Mouse (Mus musculus): Measurements from ENCODE around the gene Cdk7. TPM values are rescaled to one million over a fixed set of nuclear protein-coding genes. Genes with fewer than 3 reads are reported as not detected.
A peak's percentile ranks its signal among the peaks of the same experiment; 100 is the strongest.
"Not testable (repeated sequence)": the region's sequence is repeated elsewhere in the genome, so short reads cannot be mapped to it uniquely, and the experiment has no call there.

The Cdk7 gene
- polyA plus RNA-seq, 1 experiment from 2014 or later = 107 TPM

DNA sequence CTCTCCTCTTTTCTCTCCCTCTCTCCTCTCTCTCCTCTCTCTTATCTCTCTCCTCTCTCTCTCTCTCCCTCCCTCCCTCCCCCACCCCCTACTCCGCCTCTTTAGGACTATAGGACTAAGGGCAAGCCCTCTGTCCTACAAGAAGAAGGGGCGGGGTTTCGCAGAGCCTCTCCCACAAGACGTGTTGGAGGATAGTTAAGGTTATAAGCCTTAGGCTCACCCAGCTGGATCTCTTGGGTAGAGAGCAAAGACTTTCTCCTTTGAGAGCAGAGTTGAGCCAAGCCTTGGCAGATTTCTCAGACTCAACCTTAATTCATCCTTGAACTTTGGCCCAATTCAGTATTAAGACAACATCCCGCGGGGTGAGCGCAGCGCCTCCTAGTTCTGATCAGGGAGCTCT, 17.9 kb upstream of the Cdk7 start:
- ATAC-seq (replicated peaks; ENCODE audit: low FRiP score) = no peak
- 59% methylated on average over 8 of the region's 8 CpGs for WGBS
- no peak overlapping the region for H3K4me2 ChIP-seq
- no peak overlapping the region for H3K4me3 ChIP-seq (replicated peaks)
- no peak overlapping the region for H3K27ac ChIP-seq
- H3K9ac ChIP-seq = no peak overlapping the region
- no peaks in the 10 kb centered on the region for H3K27me3 ChIP-seq
- H3K9me3 ChIP-seq (replicated peaks) = no peaks in the 10 kb centered on the region
- H3K36me3 ChIP-seq = no peaks in the 10 kb centered on the region
- H3K4me1 ChIP-seq = peaks cover 7% of the 10 kb centered on the region

DNA sequence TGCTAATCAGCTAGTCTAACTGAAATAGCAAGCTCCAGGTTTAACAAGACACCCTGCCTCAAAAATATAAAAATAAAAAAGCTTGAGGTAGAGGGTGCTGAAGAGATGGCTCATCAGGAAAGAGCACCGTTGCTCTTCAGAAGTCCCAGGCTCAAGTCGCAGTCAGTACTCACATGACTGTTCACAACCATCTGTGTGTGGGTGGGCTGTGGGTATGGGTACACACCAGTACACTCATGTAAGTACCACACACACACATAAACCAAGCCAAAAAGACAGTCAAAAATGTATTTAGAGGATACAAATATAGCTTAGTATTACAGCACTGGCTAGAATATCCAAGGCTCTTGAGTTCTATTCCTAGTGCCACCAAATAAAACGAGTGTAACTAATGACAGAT, 15.4 kb upstream of the Cdk7 start:
- no peak for ATAC-seq (replicated peaks; ENCODE audit: low FRiP score)
- H3K27me3 ChIP-seq = no peaks in the 10 kb centered on the region
- H3K9me3 ChIP-seq (replicated peaks) = no peaks in the 10 kb centered on the region
- no peak overlapping the region for H3K9ac ChIP-seq
- H3K36me3 ChIP-seq = no peaks in the 10 kb centered on the region
- H3K4me2 ChIP-seq = no peak overlapping the region
- no peak overlapping the region for H3K4me3 ChIP-seq (replicated peaks)
- WGBS = 87% methylated on average over 3 of the region's 3 CpGs
- peaks cover 16% of the 10 kb centered on the region for H3K4me1 ChIP-seq
- no peak overlapping the region for H3K27ac ChIP-seq

DNA sequence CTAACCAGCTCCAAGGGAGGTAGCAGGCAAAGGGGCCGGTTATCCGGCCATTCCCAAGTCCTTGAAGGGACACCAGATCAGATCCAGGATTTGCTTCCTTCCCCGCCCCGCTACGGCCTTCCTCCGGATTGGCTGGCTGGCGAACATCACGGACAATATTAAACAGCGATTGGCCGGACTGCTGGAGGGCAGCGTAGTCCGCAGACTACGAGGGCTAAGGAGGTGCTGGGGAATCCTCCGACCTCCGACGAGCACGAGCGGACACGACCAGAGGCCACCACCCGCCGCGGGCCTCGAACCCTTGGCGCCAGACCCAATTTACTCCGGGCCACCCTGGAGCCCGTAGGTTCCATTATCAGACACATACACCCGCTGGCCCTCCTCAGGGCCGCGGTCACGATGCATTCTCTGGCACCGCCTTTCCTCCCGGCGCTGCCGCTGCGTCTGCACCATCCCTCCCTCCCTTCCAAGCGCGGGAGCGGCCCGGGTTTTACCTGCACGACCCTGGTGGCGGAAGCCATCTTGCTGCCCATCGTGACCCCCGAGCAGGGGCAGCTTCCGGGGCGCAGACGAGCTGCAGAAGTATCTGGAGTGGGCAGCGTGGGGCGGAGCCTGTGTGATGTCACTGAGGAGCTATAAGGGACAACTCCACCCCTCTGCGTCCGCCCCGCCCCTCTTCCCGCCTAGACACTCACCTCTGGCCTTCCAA, 13.5 kb upstream of the Cdk7 start, which contains the start of gene Mrps36:
Mrps36 (minus strand) TSS at position 624 of the 709 bp plus-strand sequence.
- peak within 1 kb of the TSS; percentile 99 for H3K27ac ChIP-seq
- WGBS = 1% methylated on average over 52 of the region's 52 CpGs
- H3K9ac ChIP-seq = peak within 1 kb of the TSS; percentile 80
- peak within 1 kb of the TSS; percentile 79 for H3K4me3 ChIP-seq (replicated peaks)
- H3K9me3 ChIP-seq (replicated peaks) = no peaks in the 10 kb centered on the region
- peak within 1 kb of the TSS; percentile 69 for H3K4me2 ChIP-seq
- H3K27me3 ChIP-seq = no peaks in the 10 kb centered on the region
- ATAC-seq (replicated peaks; ENCODE audit: low FRiP score) = peak; percentile 97
- peaks cover 16% of the 10 kb centered on the region for H3K4me1 ChIP-seq
- peaks cover 7% of the 10 kb centered on the region; the same call in 1 of the 2 replicates for H3K36me3 ChIP-seq

DNA sequence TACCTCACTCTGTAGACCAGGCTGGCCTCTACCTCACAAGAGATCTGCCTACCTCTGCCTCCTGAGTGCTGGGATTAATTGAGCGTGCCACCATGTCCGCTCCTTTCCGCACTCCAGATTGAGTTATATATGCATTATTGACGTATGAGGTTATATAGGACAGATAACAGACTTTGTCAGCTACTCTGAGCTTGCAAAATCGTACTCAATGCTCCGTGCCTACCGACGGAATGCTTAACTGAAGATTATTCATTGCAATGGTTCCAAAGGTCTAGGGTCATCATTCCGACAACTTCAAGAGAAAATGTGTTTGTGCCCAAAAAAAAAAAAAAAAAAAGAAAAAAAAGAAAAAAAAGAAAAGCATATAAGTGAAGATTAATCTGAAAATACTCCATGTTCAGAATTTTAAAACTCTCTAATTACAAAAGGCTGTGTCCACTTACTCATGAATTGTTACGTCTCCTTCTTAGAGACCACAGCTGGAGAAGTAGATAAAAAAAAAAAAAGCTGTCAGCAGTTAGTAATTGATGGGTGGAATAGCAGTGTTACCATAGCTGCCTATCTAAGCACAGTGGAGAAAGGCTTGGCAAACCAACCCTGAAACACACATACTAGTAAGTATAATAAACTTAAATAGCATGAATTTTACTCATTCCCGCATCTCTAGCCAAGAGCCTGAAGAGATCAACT, 12.8 kb upstream of the Cdk7 start:
- H3K4me2 ChIP-seq = peak overlapping the region; percentile 69
- H3K9ac ChIP-seq = peak overlapping the region; percentile 80
- H3K4me1 ChIP-seq = peaks cover 16% of the 10 kb centered on the region
- peaks cover 11% of the 10 kb centered on the region; the same call in 1 of the 2 replicates for H3K36me3 ChIP-seq
- H3K27ac ChIP-seq = peak overlapping the region; percentile 99
- H3K9me3 ChIP-seq (replicated peaks) = no peaks in the 10 kb centered on the region
- H3K4me3 ChIP-seq (replicated peaks) = peak overlapping the region; percentile 79
- no peaks in the 10 kb centered on the region for H3K27me3 ChIP-seq
- WGBS = 57% methylated on average over 11 of the region's 11 CpGs
- peak; percentile 50 for ATAC-seq (replicated peaks; ENCODE audit: low FRiP score)

DNA sequence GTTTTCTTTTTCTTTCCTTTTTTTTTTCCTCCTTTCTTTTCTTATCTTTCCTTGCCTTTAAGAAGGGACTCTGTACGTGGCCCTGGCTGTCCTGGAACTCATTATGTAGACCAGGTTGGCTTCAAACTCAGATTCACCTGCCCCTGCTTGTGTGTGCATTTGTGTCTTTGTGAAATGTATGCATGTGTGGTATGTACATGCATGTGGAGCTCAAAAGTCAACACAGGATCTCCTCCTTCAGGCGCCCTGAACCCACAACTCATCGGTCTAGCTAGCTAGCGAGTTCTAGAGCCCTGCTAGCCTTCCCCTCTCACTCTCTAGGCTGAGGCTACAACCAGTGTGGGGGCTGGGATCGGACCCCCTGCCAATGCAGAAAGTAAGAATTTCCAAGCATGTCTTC, 12.1 kb upstream of the Cdk7 start:
- Histone ChIP-seq H3K9me3 (replicated peaks) (no peaks in the 10 kb centered on the region), H3K4me2 (peak overlapping the region; percentile 69; the same call in 1 of the 2 replicates), H3K9ac (no peak overlapping the region), H3K4me3 (replicated peaks) (peak overlapping the region; percentile 79; the same call in 1 of the 2 replicates), H3K27ac (no peak overlapping the region), H3K4me1 (peaks cover 16% of the 10 kb centered on the region), H3K36me3 (peaks cover 16% of the 10 kb centered on the region), H3K27me3 (no peaks in the 10 kb centered on the region)
- ATAC-seq (replicated peaks; ENCODE audit: low FRiP score) = no peak
- 89% methylated on average over 5 of the region's 5 CpGs for WGBS

DNA sequence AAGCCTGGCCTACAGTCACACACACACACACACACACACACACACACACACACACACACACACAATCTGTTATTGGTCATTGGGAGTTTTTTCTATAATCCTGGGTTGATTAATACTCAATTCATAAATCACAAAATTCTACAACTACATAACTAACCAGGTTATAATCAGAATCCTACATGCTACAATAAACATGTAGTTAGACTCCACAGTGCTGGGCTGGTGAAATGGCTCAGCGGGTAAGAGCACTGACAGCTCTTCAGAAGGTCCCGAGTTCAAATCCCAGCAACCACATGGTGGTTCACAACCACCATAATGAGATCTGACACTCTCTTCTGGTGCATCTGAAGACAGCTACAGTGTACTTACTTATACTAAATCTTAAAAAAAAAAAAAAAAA, 2.0 kb upstream of the Cdk7 start:
- WGBS = 96% methylated on average over 2 of the region's 2 CpGs
- Histone ChIP-seq H3K9ac (no peak overlapping the region), H3K4me1 (peaks cover 14% of the 10 kb centered on the region), H3K9me3 (replicated peaks) (no peaks in the 10 kb centered on the region), H3K4me2 (no peak overlapping the region), H3K36me3 (peaks cover 38% of the 10 kb centered on the region), H3K27me3 (no peaks in the 10 kb centered on the region), H3K27ac (no peak overlapping the region), H3K4me3 (replicated peaks) (no peak overlapping the region)
- no peak for ATAC-seq (replicated peaks; ENCODE audit: low FRiP score)

DNA sequence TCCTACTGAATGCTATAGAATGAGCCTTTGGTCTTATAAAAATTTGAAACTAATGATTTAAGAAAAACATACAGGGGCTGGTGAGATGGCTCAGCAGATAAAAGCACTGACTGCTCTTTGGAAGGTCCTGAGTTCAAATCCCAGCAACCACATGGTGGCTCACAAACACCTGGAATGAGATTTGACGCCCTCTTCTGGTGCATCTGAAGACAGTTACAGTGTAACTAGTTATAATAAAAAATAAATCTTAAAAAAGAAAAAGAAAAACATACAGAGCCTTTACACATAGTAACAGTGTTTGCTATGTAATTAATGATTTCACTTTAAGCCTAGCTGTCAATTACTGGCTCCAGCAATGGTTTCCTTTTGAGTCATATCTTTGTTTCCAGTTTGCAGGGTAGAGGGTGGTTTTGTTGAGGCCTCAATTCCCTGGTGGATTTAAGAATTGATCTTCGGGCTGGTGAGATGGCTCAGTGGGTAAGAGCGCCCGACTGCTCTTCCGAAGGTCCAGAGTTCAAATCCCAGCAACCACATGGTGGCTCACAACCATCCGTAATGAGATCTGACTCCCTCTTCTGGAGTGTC, 815 bp upstream of the Cdk7 start:
- Histone ChIP-seq H3K36me3 (peaks cover 42% of the 10 kb centered on the region), H3K4me3 (replicated peaks) (peak overlapping the region; percentile 73), H3K4me2 (peak overlapping the region; percentile 59), H3K27ac (peak overlapping the region; percentile 96), H3K4me1 (peaks cover 14% of the 10 kb centered on the region)
- H3K9me3 ChIP-seq (replicated peaks); ATAC-seq (replicated peaks; ENCODE audit: low FRiP score); H3K9ac ChIP-seq; H3K27me3 ChIP-seq: not testable (repeated sequence)
- 93% methylated on average over 6 of the region's 6 CpGs for WGBS

DNA sequence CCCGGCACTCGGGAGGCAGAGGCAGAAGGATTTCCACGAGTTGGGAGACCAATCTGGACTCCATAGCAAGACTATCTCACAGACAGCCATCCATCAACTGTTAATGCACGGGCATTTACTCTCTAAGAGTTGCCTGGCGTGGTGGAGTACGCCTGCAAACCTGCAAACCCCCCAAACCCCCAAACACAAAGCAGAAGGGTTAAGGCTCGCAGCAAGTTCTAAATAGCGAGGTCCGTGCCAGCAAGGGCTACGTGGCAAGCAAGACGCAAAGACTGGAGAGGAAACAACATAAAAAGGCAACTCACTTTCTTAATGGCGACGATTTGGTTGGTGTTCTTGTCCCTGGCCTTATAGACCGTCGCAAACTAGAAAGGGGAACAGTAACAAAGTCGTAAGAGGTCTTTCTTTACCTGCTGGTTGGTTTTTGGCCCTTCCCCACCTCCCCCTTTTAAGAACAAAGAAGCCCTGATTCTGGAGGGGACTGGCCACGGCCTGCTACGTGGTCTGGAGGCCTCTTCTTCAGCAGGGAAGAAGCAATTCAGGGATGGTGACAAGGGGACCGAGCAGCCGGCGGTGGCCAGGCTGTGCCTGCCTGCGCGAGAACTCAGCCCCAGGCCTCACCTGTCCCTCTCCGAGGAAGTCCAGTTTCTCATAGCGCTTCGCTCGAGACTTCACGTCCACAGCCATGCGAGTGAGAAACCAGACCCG, 432 bp downstream of the Cdk7 start:
- Histone ChIP-seq H3K27ac (peak overlapping the region; percentile 96), H3K27me3 (no peaks in the 10 kb centered on the region), H3K9me3 (replicated peaks) (no peaks in the 10 kb centered on the region), H3K4me3 (replicated peaks) (peak overlapping the region; percentile 73), H3K4me2 (peak overlapping the region; percentile 59), H3K4me1 (peaks cover 16% of the 10 kb centered on the region), H3K9ac (peak overlapping the region; percentile 78), H3K36me3 (peaks cover 41% of the 10 kb centered on the region)
- WGBS = under 1% methylated on average over 30 of the region's 30 CpGs
- ATAC-seq (replicated peaks; ENCODE audit: low FRiP score) = no peak

DNA sequence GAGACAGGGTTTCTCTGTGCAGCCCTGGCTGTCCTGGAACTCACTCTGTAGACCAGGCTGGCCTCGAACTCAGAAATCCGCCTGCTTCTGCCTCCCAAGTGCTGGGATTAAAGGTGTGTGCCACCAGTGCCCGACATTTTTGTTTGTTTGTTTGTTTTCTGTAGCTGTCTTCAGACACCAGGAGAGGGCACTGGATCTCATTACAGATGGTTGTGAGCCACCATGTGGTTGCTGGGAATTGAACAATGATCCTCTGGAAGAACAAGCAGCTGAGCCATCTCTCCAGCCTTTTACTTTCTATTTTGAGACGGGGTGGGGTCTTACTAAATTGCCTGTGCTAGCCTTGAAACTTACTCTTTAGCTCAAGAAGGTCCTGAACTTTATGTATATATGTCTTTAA, 2.2 kb downstream of the Cdk7 start:
- not testable (repeated sequence) for H3K9ac ChIP-seq; H3K4me3 ChIP-seq (replicated peaks); H3K9me3 ChIP-seq (replicated peaks); H3K4me2 ChIP-seq; ATAC-seq (replicated peaks; ENCODE audit: low FRiP score); H3K27ac ChIP-seq; H3K27me3 ChIP-seq
- Histone ChIP-seq H3K36me3 (peaks cover 42% of the 10 kb centered on the region), H3K4me1 (peaks cover 28% of the 10 kb centered on the region)
- 96% methylated on average over 4 of the region's 4 CpGs for WGBS

DNA sequence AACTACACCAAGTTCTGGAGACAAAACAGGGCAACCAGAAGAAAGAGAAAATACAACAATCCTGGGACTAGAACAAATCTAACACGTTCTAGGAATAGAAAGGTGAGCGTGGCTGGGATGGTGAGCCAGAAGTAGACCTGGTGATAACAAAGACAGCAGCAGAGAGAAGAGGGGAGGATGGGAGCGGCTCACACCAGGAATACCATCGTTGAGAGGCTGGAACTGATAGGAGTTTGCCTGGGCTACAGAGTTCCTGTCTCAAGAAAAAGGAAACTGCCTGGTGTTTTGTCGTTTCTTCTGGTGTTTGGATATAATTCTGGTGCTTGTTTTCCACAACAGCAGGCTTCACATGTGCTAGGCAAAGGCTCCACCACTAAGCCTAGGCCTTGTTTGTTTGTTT, 2.7 kb downstream of the Cdk7 start:
- Histone ChIP-seq H3K27ac (no peak overlapping the region), H3K4me3 (replicated peaks) (no peak overlapping the region), H3K9me3 (replicated peaks) (no peaks in the 10 kb centered on the region), H3K27me3 (no peaks in the 10 kb centered on the region), H3K4me2 (no peak overlapping the region), H3K9ac (no peak overlapping the region), H3K4me1 (peaks cover 28% of the 10 kb centered on the region), H3K36me3 (peaks cover 43% of the 10 kb centered on the region)
- ATAC-seq (replicated peaks; ENCODE audit: low FRiP score) = no peak
- 95% methylated on average over 5 of the region's 5 CpGs for WGBS

DNA sequence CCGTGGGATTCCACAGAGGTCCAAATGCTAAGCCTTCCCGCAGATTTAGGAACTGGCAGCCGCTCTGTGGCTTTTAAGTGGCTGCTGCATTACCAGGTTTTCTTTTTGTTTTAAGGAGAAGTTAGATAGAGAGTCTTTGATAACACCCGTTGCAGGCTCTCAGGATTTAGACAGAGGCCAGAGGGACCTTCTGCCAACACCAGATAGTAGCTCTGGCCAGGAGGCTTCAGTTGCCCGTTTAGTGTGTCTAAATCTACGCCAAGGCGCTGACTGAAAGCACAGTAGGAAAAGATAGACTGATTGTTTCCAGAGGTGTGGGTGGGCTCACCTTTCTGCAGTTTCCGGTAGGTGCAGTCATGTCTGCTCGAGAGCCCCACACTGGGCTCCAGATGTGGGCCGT, 5.5 kb downstream of the Cdk7 start:
- no peaks in the 10 kb centered on the region for H3K27me3 ChIP-seq
- WGBS = 90% methylated on average over 10 of the region's 10 CpGs
- H3K4me2 ChIP-seq = no peak overlapping the region

More for the DNA sequence above, 5.5 kb downstream of the Cdk7 start:
- H3K27ac ChIP-seq = no peak overlapping the region
- no peaks in the 10 kb centered on the region for H3K9me3 ChIP-seq (replicated peaks)
- H3K4me3 ChIP-seq (replicated peaks) = no peak overlapping the region
- peaks cover 67% of the 10 kb centered on the region for H3K36me3 ChIP-seq
- ATAC-seq (replicated peaks; ENCODE audit: low FRiP score) = no peak
- peaks cover 25% of the 10 kb centered on the region for H3K4me1 ChIP-seq
- no peak overlapping the region for H3K9ac ChIP-seq
